Mouse (Mus musculus) left cerebral cortex, postnatal 36 days (tissue): ENCODE data around the gene 3110001I22Rik. TPM values are rescaled to one million over a fixed set of nuclear protein-coding genes. Genes with fewer than 3 reads are reported as not detected.
"Not testable (repeated sequence)": the region's sequence is repeated elsewhere in the genome, so short reads cannot be mapped to it uniquely, and the experiment has no call there.

ENCODE experiments used
- DNase-seq, 2 experiments: peaks; one replicate each; pipeline ENCODE4 v3.0.0; 2021 to 2022; ENCODE audit warnings: low spot score in 2 of 2, mixed read lengths in 1 of 2
- intact Hi-C: fragments of 180-260 bp; cut with DNase I; formaldehyde crosslinking; loops from one replicate; pipeline ENCODE4 v1.15.1; 2025
- total RNA-seq, 2 experiments: library from RNA; stranded (reverse); gene quantifications; 2 replicates each; pipeline ENCODE4 v1.2.3; 2021

The 3110001I22Rik gene
- 1 to 10 TPM; 3.4 to 4.1 TPM for total RNA-seq

GRCm38 (mm10) chr16:13671685-13672385, at the start of gene 3110001I22Rik, which contains the start of gene Bfar:
TSS of gene 3110001I22Rik (plus strand) at chr16:13671929.
TSS of gene Bfar (plus strand) at chr16:13671858.
- intact Hi-C loops: no loop called here
- DNase-seq: peak; percentile 88 to 90

- intact Hi-C loops: no loop called here
- no peak for DNase-seq
Measured at GRCm38 (mm10) chr16:13628345-13628744, 43.4 kb upstream of the 3110001I22Rik start.

- intact Hi-C loops, DNase-seq: not testable (repeated sequence)
Measured at GRCm38 (mm10) chr16:13638198-13638597, 33.5 kb upstream of the 3110001I22Rik start.

- DNase-seq: no peak
- intact Hi-C loops: no loop called here
Measured at GRCm38 (mm10) chr16:13639508-13639907, 32.2 kb upstream of the 3110001I22Rik start.

- no peak for DNase-seq
- intact Hi-C loops: no loop called here
Measured at GRCm38 (mm10) chr16:13640064-13640463, 31.7 kb upstream of the 3110001I22Rik start.

- intact Hi-C loops: no loop called here
- no peak for DNase-seq
Measured at GRCm38 (mm10) chr16:13644474-13644873, 27.3 kb upstream of the 3110001I22Rik start.

- intact Hi-C loops: no loop called here
- no peak for DNase-seq
Measured at GRCm38 (mm10) chr16:13645930-13646329, 25.8 kb upstream of the 3110001I22Rik start.

GRCm38 (mm10) chr16:13658886-13659285, 12.8 kb upstream of the 3110001I22Rik start:
- DNase-seq: no peak
- intact Hi-C loops: no loop called here

- intact Hi-C loops: no loop called here
- DNase-seq: no peak
Measured at GRCm38 (mm10) chr16:13660736-13661135, 11.0 kb upstream of the 3110001I22Rik start.

- intact Hi-C loops: no loop called here
Measured at GRCm38 (mm10) chr16:13667878-13668343, 3.8 kb upstream of the 3110001I22Rik start, which contains the start of gene Parn. TSS of gene Parn (minus strand) at chr16:13668170.

GRCm38 (mm10) chr16:13668402-13669108, 3.2 kb upstream of the 3110001I22Rik start:
- intact Hi-C loops: no loop called here
- DNase-seq: no peak

More at GRCm38 (mm10) chr16:13667878-13668343, 3.8 kb upstream of the 3110001I22Rik start, which contains the start of gene Parn:
- DNase-seq: peak; percentile 95 to 97

- DNase-seq: no peak
- intact Hi-C loops: no loop called here
Measured at GRCm38 (mm10) chr16:13669282-13669681, 2.4 kb upstream of the 3110001I22Rik start.

GRCm38 (mm10) chr16:13670896-13671295, 833 bp upstream of the 3110001I22Rik start:
- intact Hi-C loops: not testable (repeated sequence)

GRCm38 (mm10) chr16:13672386-13672898, 713 bp downstream of the 3110001I22Rik start:
- intact Hi-C loops: no loop called here
- peak; percentile 8 for DNase-seq

More at GRCm38 (mm10) chr16:13670896-13671295, 833 bp upstream of the 3110001I22Rik start:
- DNase-seq: not testable (repeated sequence)

GRCm38 (mm10) chr16:13673114-13673513, 1.4 kb downstream of the 3110001I22Rik start:
- intact Hi-C loops: no loop called here
- DNase-seq: no peak

GRCm38 (mm10) chr16:13674511-13674910, 2.8 kb downstream of the 3110001I22Rik start:
- DNase-seq: no peak
- intact Hi-C loops: no loop called here

- intact Hi-C loops: no loop called here
- no peak for DNase-seq
Measured at GRCm38 (mm10) chr16:13678601-13679319, 7.0 kb downstream of the 3110001I22Rik start.

GRCm38 (mm10) chr16:13698998-13699397, 27.3 kb downstream of the 3110001I22Rik start:
- intact Hi-C loops: no loop called here
- no peak for DNase-seq

GRCm38 (mm10) chr16:13702184-13702583, 30.5 kb downstream of the 3110001I22Rik start:
- intact Hi-C loops: no loop called here
- DNase-seq: no peak

GRCm38 (mm10) chr16:13704676-13705075, 32.9 kb downstream of the 3110001I22Rik start:
- intact Hi-C loops: no loop called here
- DNase-seq: no peak
